Mouse (Mus musculus): ENCODE measurements at regions not wholly inside any gene's neighbourhood (a gene's known extent, or its start where the extent isn't known, plus 50 kb on each side); places are given as distances from the start of the nearest gene placed in this dataset.

GRCm38 (mm10) chr8:64496333-64497213 is 196.3 kb downstream of the Cpe start:
- Histone ChIP-seq H3K4me1 (ENCODE audit: control insufficient read depth, insufficient read depth, low read length) (no peaks in the 10 kb centered on the region), H3K36me3 (ENCODE audit: control insufficient read depth, insufficient read depth, low read length) (no peaks in the 10 kb centered on the region), H3K4me3 (ENCODE audit: insufficient read depth, low read depth, low read length) (no peak overlapping the region), H3K27me3 (replicated peaks; ENCODE audit: control insufficient read depth, insufficient read depth, low read length) (no peaks in the 10 kb centered on the region), H3K27ac (ENCODE audit: insufficient read depth, low read depth, low read length) (no peak overlapping the region)
- TF ChIP-seq CTCF (conservative IDR thresholded peaks at IDR 0.05; ENCODE audit: insufficient read depth, insufficient read length, low read depth, low read length) = no peak
- no peak for TF ChIP-seq POLR2A (IDR thresholded peaks at IDR 0.05; ENCODE audit: low read depth, low read length)
- WGBS = 55% methylated on average over 14 of the region's 14 CpGs
- no peak for DNase-seq

DNA sequence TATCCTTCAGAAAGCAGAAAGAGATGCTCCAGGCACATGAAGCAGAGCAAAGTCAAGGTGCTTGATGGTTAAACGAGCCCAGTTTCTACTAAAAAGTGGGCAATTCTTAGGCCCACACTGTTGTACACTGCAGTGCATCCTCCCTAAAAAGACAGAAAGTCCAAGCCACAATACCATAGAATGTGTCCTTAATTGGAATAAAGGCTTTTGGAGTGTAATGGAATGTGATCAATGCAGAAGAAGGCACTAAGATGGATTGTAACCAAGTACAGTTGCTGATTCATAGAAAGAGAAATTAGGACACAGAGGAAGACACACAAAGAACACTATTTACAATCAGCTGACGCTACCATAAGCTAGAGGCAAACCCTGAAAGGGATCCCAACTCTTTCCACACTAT is 201.3 kb downstream of the Cpe start:
- DNase-seq = no peak
- 89% methylated on average over 2 of the region's 2 CpGs for WGBS
- Histone ChIP-seq H3K4me1 (ENCODE audit: control insufficient read depth, insufficient read depth, low read length) (no peaks in the 10 kb centered on the region), H3K27ac (ENCODE audit: insufficient read depth, low read depth, low read length) (no peak overlapping the region), H3K4me3 (ENCODE audit: insufficient read depth, low read depth, low read length) (no peak overlapping the region), H3K36me3 (ENCODE audit: control insufficient read depth, insufficient read depth, low read length) (no peaks in the 10 kb centered on the region), H3K27me3 (replicated peaks; ENCODE audit: control insufficient read depth, insufficient read depth, low read length) (no peaks in the 10 kb centered on the region)
- TF ChIP-seq CTCF (conservative IDR thresholded peaks at IDR 0.05; ENCODE audit: insufficient read depth, insufficient read length, low read depth, low read length) (no peak), POLR2A (IDR thresholded peaks at IDR 0.05; ENCODE audit: low read depth, low read length) (no peak)

DNA sequence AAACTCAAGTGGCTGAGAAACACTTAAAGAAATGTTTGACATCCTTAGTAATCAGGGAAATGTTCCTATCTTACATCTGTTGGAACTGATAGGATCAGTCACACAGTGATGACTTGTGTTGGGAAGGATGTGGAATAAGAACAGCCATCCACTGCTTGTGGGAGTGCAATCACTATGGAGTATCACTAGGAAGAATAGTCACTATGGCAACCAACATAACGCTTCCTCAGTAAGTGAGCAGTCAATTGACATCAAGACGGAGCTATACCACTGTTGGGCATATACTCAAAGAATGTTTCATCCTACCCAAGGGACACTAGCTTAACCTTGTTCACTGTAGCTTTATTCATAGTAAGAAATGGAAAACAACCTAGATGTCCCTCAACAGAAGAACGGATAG is 204.8 kb downstream of the Cpe start:
- no peak overlapping the region for H3K4me3 ChIP-seq (ENCODE audit: insufficient read depth, low read depth, low read length)
- no peaks in the 10 kb centered on the region for H3K36me3 ChIP-seq (ENCODE audit: control insufficient read depth, insufficient read depth, low read length)
- TF ChIP-seq CTCF (conservative IDR thresholded peaks at IDR 0.05; ENCODE audit: insufficient read depth, insufficient read length, low read depth, low read length) (no peak), POLR2A (IDR thresholded peaks at IDR 0.05; ENCODE audit: low read depth, low read length) (no peak)
- no peak for DNase-seq
- H3K4me1 ChIP-seq (ENCODE audit: control insufficient read depth, insufficient read depth, low read length) = no peaks in the 10 kb centered on the region
- no peaks in the 10 kb centered on the region for H3K27me3 ChIP-seq (replicated peaks; ENCODE audit: control insufficient read depth, insufficient read depth, low read length)
- 89% methylated on average over 3 of the region's 3 CpGs for WGBS
- H3K27ac ChIP-seq (ENCODE audit: insufficient read depth, low read depth, low read length) = no peak overlapping the region

DNA sequence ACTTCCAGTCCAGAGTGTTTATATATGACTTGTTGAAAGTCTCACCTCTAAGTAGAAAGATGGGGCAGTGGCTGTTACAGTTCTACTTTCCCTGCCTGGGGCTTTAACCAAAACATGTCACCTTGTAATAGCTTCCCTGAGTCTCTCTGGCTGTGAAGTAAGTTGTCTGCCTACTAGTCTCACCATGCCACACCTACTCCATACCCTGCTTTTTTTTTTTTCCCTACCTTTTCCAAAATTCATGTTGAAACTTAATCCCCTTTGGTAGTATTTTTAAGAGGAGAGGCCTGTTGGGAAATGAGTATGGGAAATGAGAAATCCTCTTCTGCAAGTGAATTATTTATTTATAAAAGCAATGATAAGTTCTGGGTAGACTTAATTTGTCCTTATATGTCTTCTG is 219.6 kb downstream of the Cpe start:
- no peak overlapping the region for H3K27ac ChIP-seq (ENCODE audit: insufficient read depth, low read depth, low read length)
- DNase-seq = no peak
- TF ChIP-seq POLR2A (IDR thresholded peaks at IDR 0.05; ENCODE audit: low read depth, low read length) (no peak), CTCF (conservative IDR thresholded peaks at IDR 0.05; ENCODE audit: insufficient read depth, insufficient read length, low read depth, low read length) (no peak)
- no peaks in the 10 kb centered on the region for H3K36me3 ChIP-seq (ENCODE audit: control insufficient read depth, insufficient read depth, low read length)
- H3K4me1 ChIP-seq (ENCODE audit: control insufficient read depth, insufficient read depth, low read length) = no peaks in the 10 kb centered on the region
- no peak overlapping the region for H3K4me3 ChIP-seq (ENCODE audit: insufficient read depth, low read depth, low read length)
- H3K27me3 ChIP-seq (replicated peaks; ENCODE audit: control insufficient read depth, insufficient read depth, low read length) = no peaks in the 10 kb centered on the region

DNA sequence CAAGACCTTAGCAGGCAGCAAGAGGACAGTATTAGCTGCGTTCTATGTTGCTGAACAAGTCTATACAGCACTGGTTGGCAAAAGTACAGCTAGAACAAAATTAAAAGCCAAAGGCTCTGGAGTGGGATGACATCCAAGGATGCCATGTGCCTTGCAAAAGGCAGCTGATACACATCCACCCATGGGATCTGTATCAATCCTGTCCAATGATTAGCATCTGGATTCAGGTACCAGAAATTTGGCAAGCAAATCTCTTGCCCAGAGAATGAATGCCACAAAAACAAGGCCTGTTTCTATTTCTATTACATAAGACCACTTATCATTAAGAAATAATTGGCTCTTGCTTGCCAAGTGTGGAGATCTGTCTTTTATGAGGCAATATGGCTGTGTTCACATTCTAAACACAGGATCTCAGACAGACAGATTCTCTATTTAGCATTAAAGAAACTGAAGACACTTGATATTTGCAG is 220.0 kb downstream of the Cpe start:
- TF ChIP-seq POLR2A (IDR thresholded peaks at IDR 0.05; ENCODE audit: low read depth, low read length) (no peak), CTCF (conservative IDR thresholded peaks at IDR 0.05; ENCODE audit: insufficient read depth, insufficient read length, low read depth, low read length) (no peak)
- 96% methylated on average over 1 of the region's 1 CpGs for WGBS

GRCm38 (mm10) chr8:64461136-64461535 is 231.7 kb downstream of the Cpe start:
- 90% methylated on average over 4 of the region's 4 CpGs for whole genome bisulfite sequencing
- H3K36me3 ChIP-seq (ENCODE audit: control insufficient read depth, insufficient read depth, low read length) = no peaks in the 10 kb centered on the region
- H3K27ac ChIP-seq (ENCODE audit: insufficient read depth, low read depth, low read length) = no peak overlapping the region
- no peaks in the 10 kb centered on the region for H3K4me1 ChIP-seq (ENCODE audit: control insufficient read depth, insufficient read depth, low read length)
- H3K4me3 ChIP-seq (ENCODE audit: insufficient read depth, low read depth, low read length) = no peak overlapping the region
- no peak for DNase-seq
- H3K27me3 ChIP-seq (replicated peaks; ENCODE audit: control insufficient read depth, insufficient read depth, low read length) = no peaks in the 10 kb centered on the region
- TF ChIP-seq CTCF (conservative IDR thresholded peaks at IDR 0.05; ENCODE audit: insufficient read depth, insufficient read length, low read depth, low read length) = no peak
- TF ChIP-seq POLR2A (IDR thresholded peaks at IDR 0.05; ENCODE audit: low read depth, low read length) = no peak

More for the DNA sequence above, 220.0 kb downstream of the Cpe start:
- Histone ChIP-seq H3K4me1 (ENCODE audit: control insufficient read depth, insufficient read depth, low read length) (no peaks in the 10 kb centered on the region), H3K36me3 (ENCODE audit: control insufficient read depth, insufficient read depth, low read length) (no peaks in the 10 kb centered on the region), H3K27me3 (replicated peaks; ENCODE audit: control insufficient read depth, insufficient read depth, low read length) (no peaks in the 10 kb centered on the region), H3K27ac (ENCODE audit: insufficient read depth, low read depth, low read length) (no peak overlapping the region), H3K4me3 (ENCODE audit: insufficient read depth, low read depth, low read length) (no peak overlapping the region)
- no peak for DNase-seq

- Histone ChIP-seq H3K27ac (ENCODE audit: insufficient read depth, low read depth, low read length) (no peak overlapping the region), H3K4me1 (ENCODE audit: control insufficient read depth, insufficient read depth, low read length) (no peaks in the 10 kb centered on the region), H3K36me3 (ENCODE audit: control insufficient read depth, insufficient read depth, low read length) (no peaks in the 10 kb centered on the region), H3K27me3 (replicated peaks; ENCODE audit: control insufficient read depth, insufficient read depth, low read length) (no peaks in the 10 kb centered on the region), H3K4me3 (ENCODE audit: insufficient read depth, low read depth, low read length) (no peak overlapping the region)
- no peak for DNase-seq
- 31% methylated on average over 5 of the region's 5 CpGs for WGBS
- TF ChIP-seq POLR2A (IDR thresholded peaks at IDR 0.05; ENCODE audit: low read depth, low read length) = no peak
- TF ChIP-seq CTCF (conservative IDR thresholded peaks at IDR 0.05; ENCODE audit: insufficient read depth, insufficient read length, low read depth, low read length) = no peak
Measured at GRCm38 (mm10) chr8:64456970-64457369, 235.9 kb downstream of the Cpe start.
